Mouse (Mus musculus) lung, adult 2 months (tissue): ENCODE results near the gene Usp35. TPM values are rescaled to one million over a fixed set of nuclear protein-coding genes. Genes with fewer than 3 reads are reported as not detected.

Experiments used
- DNase-seq: peaks from one replicate; pipeline ENCODE4 v3.0.0; 2022
- H3K4me1 ChIP-seq: fragments of 200-500 bp; 2 replicates; pipeline ENCODE4 v1.6.1; 2011; ENCODE audit warnings: low read length; ENCODE audit not compliant: control insufficient read depth, insufficient read depth
- H3K4me3 ChIP-seq: fragments of 200-500 bp; replicated peaks from 2 replicates; pipeline ENCODE3; 2011; ENCODE audit warnings: low read depth, mild to moderate bottlenecking, control low read depth, low read length; ENCODE audit errors: extremely low read depth
- CTCF ChIP-seq: fragments of 200-500 bp; IDR thresholded peaks from 2 replicates; pipeline ENCODE4 v1.5.1; 2011; ENCODE audit warnings: mild to moderate bottlenecking, low read length, control low read depth; ENCODE audit not compliant: insufficient read depth
- POLR2A ChIP-seq: fragments of 200-500 bp; IDR thresholded peaks from 2 replicates; pipeline ENCODE4 v1.6.1; 2011; ENCODE audit warnings: low read depth, mild to moderate bottlenecking, control low read depth, low read length, borderline replicate concordance; ENCODE audit errors: extremely low read depth
- WGBS: fragments of 180-500 bp; shearing (Covaris S2); methylation state at CpG from one replicate; pipeline ENCODE4 v1.1.7; 2018; 5-methylcytosine and 5-hydroxymethylcytosine counted together
- polyA plus RNA-seq: library from polyadenylated mRNA; depleted of rRNA; stranded (reverse); fragments of >200 nt; gene quantifications from 2 replicates; pipeline ENCODE4 v1.2.3, GENCODE M21; 2012

Gene Usp35
- polyA plus RNA-seq, 1 experiment, result 9.2 TPM

DNA sequence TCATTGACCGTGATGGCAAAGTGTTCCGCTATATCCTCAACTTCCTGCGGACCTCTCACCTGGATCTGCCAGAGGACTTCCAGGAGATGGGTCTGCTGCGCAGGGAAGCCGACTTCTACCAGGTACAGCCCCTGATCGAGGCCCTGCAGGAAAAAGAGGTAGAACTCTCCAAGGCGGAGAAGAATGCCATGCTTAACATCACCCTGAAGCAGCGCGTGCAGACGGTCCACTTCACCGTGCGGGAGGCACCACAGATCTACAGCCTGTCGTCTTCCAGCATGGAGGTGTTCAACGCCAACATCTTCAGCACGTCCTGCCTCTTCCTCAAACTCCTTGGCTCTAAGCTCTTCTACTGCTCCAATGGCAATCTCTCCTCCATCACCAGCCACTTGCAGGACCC lies 15.6 kb upstream of the Usp35 start:
- Histone ChIP-seq H3K4me3 (no peak overlapping the region), H3K4me1 (0 out of 2 replicates have a peak, but pooled peaks cover 6% of the 10 kb centered on the region)
- no peak for DNase-seq
- no peak for TF ChIP-seq POLR2A
- no peak for TF ChIP-seq CTCF
- WGBS, result 96% methylated on average over 15 of the region's 15 CpGs

DNA sequence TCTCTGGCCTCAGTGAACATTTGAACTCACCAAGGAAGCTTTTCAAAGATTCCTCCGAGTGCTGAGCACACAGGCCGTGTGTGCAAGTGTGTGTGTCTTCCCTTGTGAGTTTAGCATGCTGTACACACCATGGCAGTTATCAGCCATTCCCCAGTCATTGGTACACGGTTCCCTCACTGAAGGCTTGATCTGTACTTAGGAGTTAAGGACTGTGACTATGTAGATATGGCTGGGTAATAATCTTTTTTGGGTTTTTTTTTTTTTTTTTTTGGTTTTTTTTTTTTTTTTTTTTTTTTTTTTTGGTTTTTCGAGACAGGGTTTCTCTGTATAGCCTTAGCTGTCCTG lies 15.0 kb upstream of the Usp35 start:
- TF ChIP-seq CTCF, result no peak
- no peak for TF ChIP-seq POLR2A
- DNase-seq, result no peak
- no peak overlapping the region for H3K4me3 ChIP-seq
- 83% methylated on average over 3 of the region's 4 CpGs for WGBS
- 0 out of 2 replicates have a peak, but pooled peaks cover 6% of the 10 kb centered on the region for H3K4me1 ChIP-seq

DNA sequence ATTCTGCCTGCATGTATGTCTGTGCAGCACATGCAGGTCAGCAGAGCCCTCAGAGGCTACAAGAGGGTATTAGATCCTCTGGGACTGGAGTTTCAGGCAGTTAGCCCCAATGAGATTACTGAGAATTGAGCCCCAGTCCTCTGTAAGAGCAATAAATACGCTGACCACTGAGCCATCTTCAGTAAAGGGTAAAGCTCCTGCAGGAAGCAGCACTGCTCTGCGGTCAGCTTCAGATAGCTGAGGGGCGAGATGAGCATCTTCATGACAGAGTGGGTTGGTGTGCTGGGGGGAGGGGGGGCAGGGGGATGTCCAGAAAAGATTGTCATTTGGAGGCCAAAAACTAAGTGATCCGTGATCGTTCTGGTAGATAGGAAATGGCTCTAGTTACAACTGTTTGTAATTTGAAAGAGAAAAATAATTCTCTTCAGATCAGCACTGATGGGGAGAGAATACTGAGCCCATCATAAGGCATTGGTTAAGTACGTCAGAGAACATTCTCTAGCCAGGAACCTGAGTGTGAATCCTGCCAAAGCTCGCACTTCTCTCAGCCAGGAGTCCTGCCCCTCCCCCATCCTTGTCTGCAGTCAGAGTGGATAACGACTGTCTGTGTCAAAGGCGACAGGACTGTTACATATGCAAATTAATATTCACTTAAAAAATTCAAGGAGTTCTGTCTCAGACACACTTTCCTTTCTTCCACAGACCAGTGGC lies 14.4 kb upstream of the Usp35 start:
- TF ChIP-seq CTCF (no peak), POLR2A (no peak)
- no peak for DNase-seq
- 73% methylated on average over 9 of the region's 9 CpGs for whole genome bisulfite sequencing

DNA sequence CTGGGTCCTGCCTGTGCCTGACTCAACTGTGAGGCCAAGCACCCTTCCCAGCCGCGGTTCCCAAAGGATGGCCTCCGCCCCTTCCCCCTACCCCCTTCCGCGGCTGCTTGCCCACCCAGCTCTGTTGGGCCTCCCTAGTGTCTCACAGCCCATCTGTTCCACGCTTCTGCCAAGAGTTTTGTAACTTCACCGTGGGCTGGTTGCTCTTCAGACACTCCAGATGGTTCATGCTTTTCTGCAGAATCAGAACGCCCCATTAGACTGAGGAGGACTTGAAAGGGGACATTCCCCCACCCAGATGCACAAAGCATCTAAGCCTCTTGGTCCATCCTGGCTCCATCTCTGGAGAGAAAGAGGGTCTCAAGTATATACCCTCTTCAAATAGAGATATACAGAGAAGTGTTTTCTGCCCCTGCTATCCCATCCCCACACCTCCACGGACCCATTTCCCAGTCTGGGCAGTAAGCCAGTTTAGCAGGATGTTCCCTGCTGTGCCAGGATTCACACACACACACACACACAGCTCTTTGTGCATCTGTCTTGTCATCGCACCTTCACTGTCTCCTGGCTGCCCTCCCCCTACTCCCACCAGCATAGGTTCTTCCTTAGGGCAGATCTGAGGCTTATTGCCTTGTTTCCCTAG lies 13.5 kb upstream of the Usp35 start:
- Histone ChIP-seq H3K4me1 (0 out of 2 replicates have a peak, but pooled peaks cover 6% of the 10 kb centered on the region), H3K4me3 (no peak overlapping the region)
- TF ChIP-seq CTCF (no peak), POLR2A (no peak)
- 51% methylated on average over 10 of the region's 10 CpGs for WGBS
- no peak for DNase-seq

More for the DNA sequence above, 14.4 kb upstream of the Usp35 start:
- 0 out of 2 replicates have a peak, but pooled peaks cover 6% of the 10 kb centered on the region for H3K4me1 ChIP-seq
- no peak overlapping the region for H3K4me3 ChIP-seq

DNA sequence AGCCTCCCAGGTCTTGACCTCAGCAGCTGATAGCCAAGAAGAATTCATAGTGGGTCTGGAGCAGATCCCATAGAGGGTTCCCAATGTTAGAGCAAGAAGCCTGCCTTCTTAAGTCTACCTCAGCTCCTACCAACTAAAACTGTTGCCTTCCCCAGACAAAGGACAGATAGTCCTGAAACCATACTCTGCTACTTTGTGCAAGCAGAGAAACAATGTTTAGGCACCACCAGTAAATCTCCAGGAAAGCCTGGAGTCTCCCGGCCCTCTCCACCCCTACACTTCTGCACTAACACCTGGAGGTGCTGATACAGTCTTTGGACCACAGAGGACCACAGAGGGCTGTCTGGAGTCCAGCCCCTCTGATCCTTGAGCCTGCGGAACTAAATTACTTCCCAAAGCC lies 12.8 kb upstream of the Usp35 start:
- no peak overlapping the region for H3K4me3 ChIP-seq
- 77% methylated on average over 2 of the region's 2 CpGs for WGBS
- no peak for TF ChIP-seq CTCF
- TF ChIP-seq POLR2A, result no peak
- no peak for DNase-seq
- 0 out of 2 replicates have a peak, but pooled peaks cover 6% of the 10 kb centered on the region for H3K4me1 ChIP-seq

DNA sequence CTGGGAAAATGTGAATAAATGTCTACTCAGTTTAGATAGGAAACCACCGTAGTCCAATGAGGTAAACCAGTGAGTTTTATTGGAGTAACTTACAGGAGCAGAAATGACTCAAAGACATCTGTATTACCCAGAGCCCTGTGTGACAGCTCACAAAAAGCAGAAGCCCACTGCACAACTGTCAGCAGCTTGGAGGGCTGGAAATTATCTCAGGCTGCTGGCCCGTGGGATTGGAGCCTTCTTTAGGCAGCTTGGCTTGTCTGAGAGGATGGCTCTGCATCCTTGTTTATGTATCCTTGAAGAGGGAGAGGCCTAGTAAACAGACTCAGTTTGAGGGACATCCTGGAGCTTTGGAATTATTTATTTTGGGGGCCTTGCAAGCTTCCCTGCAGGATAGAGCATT lies 11.1 kb upstream of the Usp35 start:
- WGBS, result 52% methylated on average over 2 of the region's 2 CpGs

DNA sequence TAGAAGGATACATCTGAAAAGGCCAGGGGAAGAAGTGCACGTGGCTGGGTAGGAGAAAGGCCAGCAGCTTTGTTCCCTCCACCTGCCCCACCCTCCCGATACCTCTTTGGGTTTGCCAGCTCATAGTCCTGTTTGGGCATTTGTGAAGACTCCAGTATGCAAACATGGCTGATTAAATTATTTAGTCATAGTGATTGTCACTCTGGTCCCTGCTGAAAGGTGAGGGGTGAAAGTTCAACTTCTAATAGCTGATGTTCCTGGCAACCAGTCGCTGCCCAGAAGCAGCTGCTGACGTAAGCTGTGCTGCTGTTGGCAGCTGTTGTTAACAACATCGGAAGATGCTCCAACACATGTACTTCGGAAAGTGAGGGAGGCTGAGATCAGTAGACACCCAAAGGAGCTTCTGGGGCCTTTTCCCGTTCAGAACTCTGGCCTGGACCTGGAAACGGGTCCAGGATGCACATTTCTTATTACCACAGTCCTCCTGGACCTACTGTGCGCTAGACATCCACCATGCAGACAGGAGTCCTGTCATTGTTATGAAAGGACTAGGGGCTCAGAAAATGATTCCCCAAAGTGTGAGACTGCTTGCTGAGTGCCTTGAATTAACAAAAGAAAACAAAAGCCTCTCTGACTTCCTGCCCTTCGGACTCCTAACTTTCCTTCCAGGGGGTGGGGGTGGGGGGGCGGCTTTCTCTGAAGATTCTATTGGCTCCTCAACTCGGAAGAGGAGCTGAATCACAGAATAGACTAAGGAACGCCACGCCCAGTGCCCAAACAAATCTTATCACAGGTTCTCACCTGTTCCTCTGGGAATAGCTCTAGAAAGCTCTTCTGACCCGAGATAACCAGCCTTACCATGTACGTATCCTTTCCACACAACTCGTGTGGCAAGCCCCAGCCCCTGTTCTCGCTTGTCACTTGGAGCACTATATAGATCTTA lies 9.4 kb upstream of the Usp35 start:
- no peak for DNase-seq
- Histone ChIP-seq H3K4me3 (no peak overlapping the region), H3K4me1 (0 out of 2 replicates have a peak, but pooled peaks cover 6% of the 10 kb centered on the region)
- no peak for TF ChIP-seq CTCF
- TF ChIP-seq POLR2A, result no peak
- 47% methylated on average over 18 of the region's 18 CpGs for WGBS

More for the DNA sequence above, 11.1 kb upstream of the Usp35 start:
- TF ChIP-seq POLR2A, result no peak
- no peak for TF ChIP-seq CTCF
- no peak for DNase-seq
- Histone ChIP-seq H3K4me3 (no peak overlapping the region), H3K4me1 (0 out of 2 replicates have a peak, but pooled peaks cover 6% of the 10 kb centered on the region)

DNA sequence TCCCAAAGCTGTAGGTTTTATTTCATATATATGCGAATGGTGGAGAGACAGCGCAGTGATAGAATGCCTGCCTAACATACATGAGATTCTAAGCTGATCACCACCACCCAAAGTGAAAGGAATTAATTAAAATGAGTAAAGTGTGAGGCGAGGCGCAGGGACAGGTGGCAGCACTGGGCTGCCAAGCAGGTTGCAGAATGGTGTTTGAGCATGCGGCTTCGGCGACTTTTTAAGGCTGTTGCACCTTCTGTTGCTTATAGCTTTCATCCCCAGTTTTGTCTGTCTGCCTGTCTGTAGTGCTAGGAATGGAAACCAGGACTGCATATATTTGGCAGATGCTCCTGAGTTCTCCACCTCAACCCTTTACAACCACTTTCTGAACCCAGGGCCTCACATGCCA lies 7.8 kb upstream of the Usp35 start:
- 0 out of 2 replicates have a peak, but pooled peaks cover 3% of the 10 kb centered on the region for H3K4me1 ChIP-seq
- H3K4me3 ChIP-seq, result no peak overlapping the region
- DNase-seq, result no peak
- TF ChIP-seq POLR2A, result no peak
- no peak for TF ChIP-seq CTCF
- 96% methylated on average over 7 of the region's 7 CpGs for WGBS

DNA sequence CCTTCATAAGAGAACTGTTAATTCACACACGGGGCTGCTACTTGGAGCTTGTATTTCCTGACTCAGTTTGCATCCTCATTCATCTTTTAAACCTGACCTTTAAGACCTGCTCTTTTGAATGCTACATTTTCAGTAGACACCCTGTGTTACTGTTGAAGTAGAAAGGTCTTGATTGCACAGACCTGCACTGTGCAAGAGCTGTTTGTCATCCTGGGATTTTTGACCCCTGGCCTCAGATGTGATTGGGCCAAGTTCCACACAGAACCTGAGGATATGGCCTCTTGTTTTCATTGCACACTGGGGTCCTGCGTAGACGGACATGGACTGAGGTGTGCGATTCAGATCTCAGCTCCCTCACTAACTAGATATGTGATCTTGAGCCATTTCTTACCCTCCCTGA lies 6.8 kb upstream of the Usp35 start:
- Histone ChIP-seq H3K4me1 (0 out of 2 replicates have a peak, but pooled peaks cover 3% of the 10 kb centered on the region), H3K4me3 (no peak overlapping the region)
- WGBS, result 78% methylated on average over 4 of the region's 4 CpGs
- TF ChIP-seq POLR2A (no peak), CTCF (no peak)
- no peak for DNase-seq
